Mouse (Mus musculus) kidney, postnatal 25 days (tissue): ENCODE data around the gene Cdhr3.
"Not testable (repeated sequence)": the region's sequence is repeated elsewhere in the genome, so short reads cannot be mapped to it uniquely, and the experiment has no call there.

ENCODE experiments used
- DNase-seq, 2 experiments: peaks; one replicate each; pipeline ENCODE4 v3.0.0; 2021; ENCODE audit warnings: mixed read lengths in 2 of 2

The Cdhr3 gene

GRCm38 (mm10) chr12:33071901-33072672 lies 20.6 kb downstream of the Cdhr3 start:
- DNase-seq = peak in 1 of 2 experiments; percentile 10

GRCm38 (mm10) chr12:33068977-33069376 lies 23.7 kb downstream of the Cdhr3 start:
- no peak for DNase-seq

GRCm38 (mm10) chr12:33066355-33066754 lies 26.3 kb downstream of the Cdhr3 start:
- DNase-seq = no peak

- DNase-seq = no peak
Observed at GRCm38 (mm10) chr12:33065162-33065561, 27.5 kb downstream of the Cdhr3 start.

GRCm38 (mm10) chr12:33064266-33064665 lies 28.4 kb downstream of the Cdhr3 start:
- no peak for DNase-seq

- no peak for DNase-seq
Observed at GRCm38 (mm10) chr12:33063250-33063649, 29.4 kb downstream of the Cdhr3 start.

- not testable (repeated sequence) for DNase-seq
Observed at GRCm38 (mm10) chr12:33062379-33062778, 30.3 kb downstream of the Cdhr3 start.

GRCm38 (mm10) chr12:33061651-33062050 lies 31.0 kb downstream of the Cdhr3 start:
- no peak for DNase-seq

- DNase-seq = peak; percentile 37 to 59
Observed at GRCm38 (mm10) chr12:33057231-33058048, 35.2 kb downstream of the Cdhr3 start.

GRCm38 (mm10) chr12:33056574-33056973 lies 36.1 kb downstream of the Cdhr3 start:
- DNase-seq = no peak

- DNase-seq = no peak
Observed at GRCm38 (mm10) chr12:33056074-33056473, 36.6 kb downstream of the Cdhr3 start.

GRCm38 (mm10) chr12:33053746-33054145 lies 38.9 kb downstream of the Cdhr3 start:
- no peak for DNase-seq

- no peak for DNase-seq
Observed at GRCm38 (mm10) chr12:33053311-33053710, 39.4 kb downstream of the Cdhr3 start.

GRCm38 (mm10) chr12:33048391-33048790 lies 44.3 kb downstream of the Cdhr3 start:
- no peak for DNase-seq

- no peak for DNase-seq
Observed at GRCm38 (mm10) chr12:33046434-33046833, 46.2 kb downstream of the Cdhr3 start.

GRCm38 (mm10) chr12:33045533-33046361 lies 46.9 kb downstream of the Cdhr3 start:
- no peak for DNase-seq

GRCm38 (mm10) chr12:33041476-33041875 lies 51.2 kb downstream of the Cdhr3 start:
- no peak for DNase-seq

GRCm38 (mm10) chr12:33040811-33041210 lies 51.9 kb downstream of the Cdhr3 start:
- no peak for DNase-seq

- no peak for DNase-seq
Observed at GRCm38 (mm10) chr12:33038676-33039075, 54.0 kb downstream of the Cdhr3 start.

GRCm38 (mm10) chr12:33035719-33036521 lies 56.8 kb downstream of the Cdhr3 start:
- peak; percentile 53 to 68 for DNase-seq

GRCm38 (mm10) chr12:33035089-33035718 lies 57.5 kb downstream of the Cdhr3 start:
- DNase-seq = no peak
